Mouse (Mus musculus): ENCODE data around the gene Wnt7b. TPM values are rescaled to one million over a fixed set of nuclear protein-coding genes. Genes with fewer than 3 reads are reported as not detected.
A peak's percentile ranks its signal among the peaks of the same experiment; 100 is the strongest.

Gene Wnt7b
- polyA plus RNA-seq, 1 experiment from 2014 or later, result 47.2 TPM

GRCm38 (mm10) chr15:85564034-85564769 lies 18.1 kb downstream of the Wnt7b start:
- no peak overlapping the region for H3K9ac ChIP-seq
- no peak overlapping the region for H3K4me2 ChIP-seq
- H3K9me3 ChIP-seq, result 0 out of 2 replicates have a peak, but pooled peaks cover 5% of the 10 kb centered on the region
- no peak overlapping the region for H3K27ac ChIP-seq
- peaks cover 47% of the 10 kb centered on the region for H3K4me1 ChIP-seq (replicated peaks)
- no peaks in the 10 kb centered on the region for H3K27me3 ChIP-seq
- ATAC-seq (ENCODE audit: low FRiP score), result no peak
- no peak overlapping the region for H3K4me3 ChIP-seq
- no peaks in the 10 kb centered on the region for H3K36me3 ChIP-seq
- 82% methylated on average over 13 of the region's 13 CpGs for WGBS

- H3K27me3 ChIP-seq, result no peaks in the 10 kb centered on the region
- 0 out of 2 replicates have a peak, but pooled peaks cover 5% of the 10 kb centered on the region for H3K9me3 ChIP-seq
- H3K4me2 ChIP-seq, result no peak overlapping the region
- no peak overlapping the region for H3K4me3 ChIP-seq
- H3K27ac ChIP-seq, result no peak overlapping the region
- 0 out of 2 replicates have a peak, but pooled peaks cover 3% of the 10 kb centered on the region for H3K36me3 ChIP-seq
- H3K9ac ChIP-seq, result no peak overlapping the region
- H3K4me1 ChIP-seq (replicated peaks), result peaks cover 35% of the 10 kb centered on the region
- ATAC-seq (ENCODE audit: low FRiP score), result no peak
- WGBS, result 57% methylated on average over 12 of the region's 12 CpGs
These were observed 20.3 kb downstream of the Wnt7b start for GRCm38 (mm10) chr15:85561953-85562352.

DNA sequence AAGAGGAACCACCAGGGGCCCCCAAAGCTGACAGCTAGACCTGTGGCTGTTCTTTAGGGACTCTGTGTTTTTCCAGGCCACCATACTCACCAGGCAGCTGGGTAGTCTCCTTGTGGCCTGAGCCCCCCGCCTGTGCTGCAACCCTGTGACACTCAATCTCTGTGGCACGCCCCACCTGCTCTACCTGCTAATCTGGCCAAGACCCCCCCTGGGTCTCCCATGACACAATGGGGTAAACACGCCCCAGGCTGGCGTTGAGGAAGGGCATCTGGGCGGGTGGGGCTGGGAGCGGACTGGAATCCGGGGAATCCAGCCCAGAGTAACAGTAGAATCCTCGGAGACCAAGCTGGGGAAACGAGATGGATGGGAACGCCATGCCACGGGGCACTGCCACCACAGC lies 21.4 kb downstream of the Wnt7b start:
- Histone ChIP-seq H3K36me3 (0 out of 2 replicates have a peak, but pooled peaks cover 3% of the 10 kb centered on the region), H3K4me2 (no peak overlapping the region), H3K9ac (no peak overlapping the region), H3K9me3 (0 out of 2 replicates have a peak, but pooled peaks cover 5% of the 10 kb centered on the region), H3K27ac (peak overlapping the region; percentile 8; the same call in 1 of the 2 replicates), H3K27me3 (no peaks in the 10 kb centered on the region), H3K4me3 (no peak overlapping the region), H3K4me1 (replicated peaks) (peaks cover 27% of the 10 kb centered on the region)
- no peak for ATAC-seq (ENCODE audit: low FRiP score)
- 77% methylated on average over 11 of the region's 11 CpGs for WGBS

GRCm38 (mm10) chr15:85558840-85559540 lies 23.3 kb downstream of the Wnt7b start:
- H3K9ac ChIP-seq, result no peak overlapping the region
- no peak overlapping the region for H3K4me2 ChIP-seq
- no peak overlapping the region for H3K27ac ChIP-seq
- 0 out of 2 replicates have a peak, but pooled peaks cover 3% of the 10 kb centered on the region for H3K36me3 ChIP-seq
- no peak for ATAC-seq (ENCODE audit: low FRiP score)
- H3K4me3 ChIP-seq, result no peak overlapping the region
- H3K4me1 ChIP-seq (replicated peaks), result peaks cover 15% of the 10 kb centered on the region
- no peaks in the 10 kb centered on the region for H3K27me3 ChIP-seq
- 87% methylated on average over 25 of the region's 25 CpGs for WGBS
- 0 out of 2 replicates have a peak, but pooled peaks cover 5% of the 10 kb centered on the region for H3K9me3 ChIP-seq

DNA sequence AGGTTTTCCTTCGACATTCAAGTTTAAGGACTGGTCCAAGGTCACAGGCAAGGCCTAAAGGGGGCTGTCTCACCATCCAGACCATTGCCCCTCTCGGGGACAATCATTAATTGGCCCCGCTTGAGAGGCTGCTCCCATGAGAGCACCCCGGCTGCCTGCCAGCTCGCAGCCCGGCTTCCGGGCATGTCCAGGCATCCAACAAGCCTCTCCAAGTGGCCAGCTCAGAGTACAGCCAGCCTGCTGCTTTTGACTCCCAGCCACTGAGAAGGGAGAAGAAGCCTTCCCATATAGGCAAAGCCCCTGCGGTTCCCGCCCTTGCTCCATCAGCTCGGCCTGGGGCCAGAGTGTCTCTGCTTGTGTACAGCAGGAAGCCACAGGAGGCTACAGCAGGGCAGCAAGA lies 26.5 kb downstream of the Wnt7b start:
- no peak overlapping the region for H3K4me3 ChIP-seq
- no peak overlapping the region for H3K9ac ChIP-seq
- H3K9me3 ChIP-seq, result no peaks in the 10 kb centered on the region
- H3K27ac ChIP-seq, result no peak overlapping the region
- ATAC-seq (ENCODE audit: low FRiP score), result no peak
- peaks cover 17% of the 10 kb centered on the region for H3K4me1 ChIP-seq (replicated peaks)
- H3K27me3 ChIP-seq, result no peaks in the 10 kb centered on the region
- 0 out of 2 replicates have a peak, but pooled peaks cover 3% of the 10 kb centered on the region for H3K36me3 ChIP-seq
- H3K4me2 ChIP-seq, result no peak overlapping the region
- WGBS, result 69% methylated on average over 10 of the region's 10 CpGs

DNA sequence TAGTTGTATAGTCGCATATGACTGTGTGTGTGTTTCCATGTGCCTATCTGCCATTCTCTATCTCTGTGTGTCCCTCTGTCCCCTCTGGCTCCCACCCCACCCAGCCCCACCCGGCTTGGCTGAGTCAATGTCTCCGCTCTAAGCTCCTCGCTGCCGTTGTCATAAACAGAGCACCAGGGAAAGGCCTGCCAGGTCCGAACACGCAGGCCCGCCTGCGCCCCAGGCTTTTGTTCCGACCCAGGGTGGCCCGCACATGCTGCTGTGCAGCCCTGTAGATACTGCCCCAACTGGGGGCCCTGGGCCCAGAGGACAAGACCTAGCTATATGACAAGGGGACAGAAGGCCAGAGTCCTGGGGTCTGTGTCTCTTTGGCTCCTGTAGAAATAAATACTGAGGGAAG lies 28.9 kb downstream of the Wnt7b start:
- H3K9ac ChIP-seq, result no peak overlapping the region
- WGBS, result 88% methylated on average over 11 of the region's 11 CpGs
- H3K27me3 ChIP-seq, result no peaks in the 10 kb centered on the region
- no peak overlapping the region for H3K4me3 ChIP-seq
- no peak overlapping the region for H3K27ac ChIP-seq
- H3K4me2 ChIP-seq, result no peak overlapping the region
- 0 out of 2 replicates have a peak, but pooled peaks cover 3% of the 10 kb centered on the region for H3K36me3 ChIP-seq
- H3K4me1 ChIP-seq (replicated peaks), result peaks cover 12% of the 10 kb centered on the region
- H3K9me3 ChIP-seq, result no peaks in the 10 kb centered on the region
- no peak for ATAC-seq (ENCODE audit: low FRiP score)

DNA sequence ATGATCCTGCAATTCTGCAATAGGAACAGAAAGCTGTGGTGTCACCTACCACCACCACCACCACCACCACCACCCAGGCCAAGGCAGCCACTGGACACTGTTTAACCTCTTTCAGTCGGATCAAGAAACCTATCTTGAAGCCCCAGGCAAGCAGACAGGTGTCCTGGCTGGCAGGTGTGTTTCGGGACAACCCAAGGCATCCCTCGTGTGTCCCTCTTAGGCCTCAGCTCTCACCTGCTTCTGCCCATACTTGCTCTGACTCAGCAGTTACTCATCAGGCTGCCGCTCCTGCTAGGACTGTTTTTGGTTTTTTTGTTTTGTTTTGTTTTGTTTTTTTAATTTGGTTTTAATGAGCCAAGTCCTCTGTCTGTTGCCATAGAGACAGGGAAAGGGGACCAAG lies 35.8 kb downstream of the Wnt7b start:
- no peak for ATAC-seq (ENCODE audit: low FRiP score)
- peaks cover 4% of the 10 kb centered on the region for H3K4me1 ChIP-seq (replicated peaks)
- H3K27me3 ChIP-seq, result no peaks in the 10 kb centered on the region
- no peaks in the 10 kb centered on the region for H3K9me3 ChIP-seq
- H3K9ac ChIP-seq, result no peak overlapping the region
- no peak overlapping the region for H3K4me3 ChIP-seq
- no peaks in the 10 kb centered on the region for H3K36me3 ChIP-seq
- no peak overlapping the region for H3K4me2 ChIP-seq
- no peak overlapping the region for H3K27ac ChIP-seq
- 77% methylated on average over 4 of the region's 4 CpGs for WGBS

DNA sequence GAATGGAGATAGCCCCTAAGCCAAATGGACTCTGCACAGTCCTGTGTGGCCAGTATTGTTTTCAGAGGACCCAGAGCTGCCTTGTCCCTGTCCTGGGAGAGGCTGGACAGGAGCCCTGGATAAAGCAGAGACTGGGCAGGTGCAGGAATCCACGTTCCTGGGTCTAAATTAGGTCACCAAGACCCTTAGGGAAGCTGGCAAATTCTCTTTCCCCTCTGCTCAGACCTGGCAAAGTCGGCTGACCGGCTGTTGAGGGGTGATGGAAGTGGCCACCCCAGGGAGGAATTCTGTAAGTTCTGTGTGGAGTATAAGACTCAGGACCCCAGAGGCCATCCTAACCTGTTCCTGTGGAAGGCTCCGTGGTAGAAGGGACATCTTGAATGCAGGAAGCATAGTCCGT lies 36.9 kb downstream of the Wnt7b start:
- Histone ChIP-seq H3K4me2 (no peak overlapping the region), H3K27ac (no peak overlapping the region), H3K9me3 (no peaks in the 10 kb centered on the region), H3K4me1 (replicated peaks) (peaks cover 4% of the 10 kb centered on the region), H3K9ac (no peak overlapping the region), H3K4me3 (no peak overlapping the region), H3K36me3 (no peaks in the 10 kb centered on the region), H3K27me3 (no peaks in the 10 kb centered on the region)
- ATAC-seq (ENCODE audit: low FRiP score), result no peak
- 81% methylated on average over 5 of the region's 5 CpGs for WGBS

DNA sequence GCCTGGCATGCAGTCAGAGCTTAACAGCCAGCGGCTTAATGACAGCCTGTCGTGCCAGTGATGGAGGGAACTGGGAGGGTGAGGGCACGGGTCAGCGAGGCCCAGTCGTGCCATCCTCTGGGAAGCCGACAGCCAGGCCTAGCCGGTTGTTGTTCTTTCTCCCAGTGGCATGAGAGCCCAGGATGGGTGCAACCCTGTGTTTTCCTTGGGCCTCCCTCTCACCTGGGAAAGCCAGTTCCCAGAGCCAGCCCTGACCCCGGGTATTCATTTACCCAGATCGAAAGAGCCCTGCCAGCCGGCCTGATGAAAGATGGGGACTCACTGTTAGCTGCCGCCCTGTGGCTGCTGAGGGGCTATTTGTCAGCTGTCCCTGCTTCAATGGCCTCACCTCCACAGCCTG lies 44.1 kb downstream of the Wnt7b start:
- no peak for ATAC-seq (ENCODE audit: low FRiP score)
- Histone ChIP-seq H3K4me3 (no peak overlapping the region), H3K4me1 (replicated peaks) (peaks cover 29% of the 10 kb centered on the region), H3K36me3 (no peaks in the 10 kb centered on the region; the same call in 1 of the 2 replicates), H3K4me2 (no peak overlapping the region), H3K27me3 (no peaks in the 10 kb centered on the region), H3K27ac (peak overlapping the region; percentile 52; the same call in 1 of the 2 replicates), H3K9me3 (no peaks in the 10 kb centered on the region), H3K9ac (no peak overlapping the region)
- WGBS, result 41% methylated on average over 11 of the region's 11 CpGs

GRCm38 (mm10) chr15:85537151-85537550 lies 45.1 kb downstream of the Wnt7b start:
- WGBS, result 83% methylated on average over 25 of the region's 25 CpGs
- no peak overlapping the region for H3K4me2 ChIP-seq
- H3K4me1 ChIP-seq (replicated peaks), result peaks cover 29% of the 10 kb centered on the region
- no peak overlapping the region for H3K9ac ChIP-seq
- no peak overlapping the region for H3K4me3 ChIP-seq
- no peaks in the 10 kb centered on the region for H3K9me3 ChIP-seq
- no peaks in the 10 kb centered on the region for H3K27me3 ChIP-seq
- no peak overlapping the region for H3K27ac ChIP-seq
- no peaks in the 10 kb centered on the region; the same call in 1 of the 2 replicates for H3K36me3 ChIP-seq
- ATAC-seq (ENCODE audit: low FRiP score), result no peak

GRCm38 (mm10) chr15:85534646-85535045 lies 47.6 kb downstream of the Wnt7b start:
- H3K4me1 ChIP-seq (replicated peaks), result peaks cover 26% of the 10 kb centered on the region
- 93% methylated on average over 6 of the region's 6 CpGs for WGBS
- no peaks in the 10 kb centered on the region for H3K9me3 ChIP-seq
- H3K9ac ChIP-seq, result no peak overlapping the region
- H3K4me3 ChIP-seq, result no peak overlapping the region
- H3K36me3 ChIP-seq, result no peaks in the 10 kb centered on the region; the same call in 1 of the 2 replicates
- no peak overlapping the region for H3K27ac ChIP-seq
- H3K27me3 ChIP-seq, result 0 out of 2 replicates have a peak, but pooled peaks cover 3% of the 10 kb centered on the region
- no peak overlapping the region for H3K4me2 ChIP-seq
- no peak for ATAC-seq (ENCODE audit: low FRiP score)

DNA sequence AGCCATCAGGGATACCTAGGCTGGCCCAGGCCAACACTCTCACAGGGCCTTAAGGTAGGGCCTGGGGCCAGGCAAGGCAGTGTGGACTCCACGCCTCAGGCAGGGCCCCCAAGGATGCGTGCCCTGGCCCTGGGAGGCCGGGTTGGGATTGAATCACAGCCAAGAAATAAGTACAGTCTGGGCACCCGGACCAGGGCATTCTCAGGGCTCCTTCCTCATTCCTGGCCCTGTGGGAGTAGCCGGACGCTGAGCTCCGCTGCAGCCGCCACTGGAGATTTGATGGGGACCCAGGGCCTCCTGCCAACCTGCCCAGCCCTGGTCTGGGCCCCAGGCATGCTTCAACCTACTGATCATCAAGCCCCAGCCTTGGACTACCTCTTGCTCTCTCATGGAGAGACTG lies 48.1 kb downstream of the Wnt7b start:
- peaks cover 22% of the 10 kb centered on the region for H3K4me1 ChIP-seq (replicated peaks)
- no peaks in the 10 kb centered on the region for H3K9me3 ChIP-seq
- WGBS, result 87% methylated on average over 8 of the region's 8 CpGs
- H3K4me3 ChIP-seq, result no peak overlapping the region
- 0 out of 2 replicates have a peak, but pooled peaks cover 3% of the 10 kb centered on the region for H3K27me3 ChIP-seq
- H3K9ac ChIP-seq, result no peak overlapping the region
- no peak overlapping the region for H3K27ac ChIP-seq
- H3K36me3 ChIP-seq, result no peaks in the 10 kb centered on the region; the same call in 1 of the 2 replicates
- no peak overlapping the region for H3K4me2 ChIP-seq
- ATAC-seq (ENCODE audit: low FRiP score), result no peak

All from hindbrain, embryonic 13.5 days (tissue).